Mouse (Mus musculus) kidney, adult 18-20 months (tissue): ENCODE measurements around the gene Prkn.

ENCODE experiments used
- DNase-seq: peaks from one replicate; pipeline ENCODE4 v3.0.0; 2021

Gene Prkn

GRCm38 (mm10) chr17:11765117-11765516, 924.9 kb downstream of the Prkn start:
- no peak for DNase-seq

GRCm38 (mm10) chr17:11765581-11765980, 925.4 kb downstream of the Prkn start:
- DNase-seq: no peak

- no peak for DNase-seq
These were observed 927.1 kb downstream of the Prkn start for GRCm38 (mm10) chr17:11767301-11767700.

DNA sequence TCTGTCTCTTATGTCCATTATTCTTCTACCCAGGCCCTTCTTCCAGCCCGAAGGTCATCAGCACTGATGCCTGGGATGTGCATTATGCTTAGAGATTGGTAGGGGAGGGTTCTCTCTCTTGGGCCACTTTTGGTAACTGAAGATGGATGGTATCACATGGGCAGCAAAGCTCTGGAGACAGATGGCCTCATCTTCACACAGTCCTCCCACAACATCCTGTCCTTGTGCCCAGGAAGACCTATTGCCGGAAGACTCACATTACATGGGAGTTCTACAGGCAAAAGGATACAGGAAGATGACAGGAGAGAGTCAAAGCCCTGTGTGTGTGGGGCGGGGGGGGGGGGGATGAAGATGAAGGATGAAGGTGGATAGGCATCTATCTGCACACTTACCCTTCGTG, 928.2 kb downstream of the Prkn start:
- no peak for DNase-seq

GRCm38 (mm10) chr17:11768971-11769370, 928.8 kb downstream of the Prkn start:
- no peak for DNase-seq

GRCm38 (mm10) chr17:11769513-11769912, 929.3 kb downstream of the Prkn start:
- DNase-seq: no peak

GRCm38 (mm10) chr17:11779547-11779946, 939.4 kb downstream of the Prkn start:
- no peak for DNase-seq

GRCm38 (mm10) chr17:11780005-11780404, 939.8 kb downstream of the Prkn start:
- no peak for DNase-seq

DNA sequence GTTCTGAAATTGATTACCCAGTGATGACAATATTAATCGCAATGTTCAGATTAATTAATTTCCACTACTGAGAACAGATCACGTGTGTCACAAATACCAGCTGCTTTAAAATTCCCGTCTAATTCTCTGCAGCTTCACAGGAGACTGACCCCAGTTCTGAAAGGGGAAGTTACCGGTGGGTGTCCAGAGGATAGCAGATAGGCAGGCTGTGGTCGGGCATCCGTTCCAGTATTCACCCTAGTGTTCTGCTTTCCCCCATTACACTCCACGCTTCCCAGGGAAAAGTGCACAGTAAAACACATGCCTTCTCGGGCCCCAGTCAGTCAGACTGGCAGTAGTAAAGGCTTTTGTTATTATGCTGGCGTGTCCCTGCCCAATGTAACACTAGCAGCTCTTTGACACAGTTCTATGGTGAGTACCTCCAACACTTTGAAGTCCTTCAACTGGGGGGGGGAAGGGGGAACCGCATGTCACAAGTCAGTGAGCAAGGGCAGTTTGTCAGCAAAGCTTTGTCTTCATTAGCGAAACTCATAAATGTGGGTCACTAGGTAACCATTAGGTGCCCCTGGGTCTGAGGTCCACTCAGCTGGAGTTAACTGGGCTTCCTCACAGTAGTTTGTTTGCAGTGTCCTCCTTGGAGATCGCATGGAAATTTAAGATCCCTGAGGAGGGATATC, 940.8 kb downstream of the Prkn start:
- peak; percentile 20 for DNase-seq

DNA sequence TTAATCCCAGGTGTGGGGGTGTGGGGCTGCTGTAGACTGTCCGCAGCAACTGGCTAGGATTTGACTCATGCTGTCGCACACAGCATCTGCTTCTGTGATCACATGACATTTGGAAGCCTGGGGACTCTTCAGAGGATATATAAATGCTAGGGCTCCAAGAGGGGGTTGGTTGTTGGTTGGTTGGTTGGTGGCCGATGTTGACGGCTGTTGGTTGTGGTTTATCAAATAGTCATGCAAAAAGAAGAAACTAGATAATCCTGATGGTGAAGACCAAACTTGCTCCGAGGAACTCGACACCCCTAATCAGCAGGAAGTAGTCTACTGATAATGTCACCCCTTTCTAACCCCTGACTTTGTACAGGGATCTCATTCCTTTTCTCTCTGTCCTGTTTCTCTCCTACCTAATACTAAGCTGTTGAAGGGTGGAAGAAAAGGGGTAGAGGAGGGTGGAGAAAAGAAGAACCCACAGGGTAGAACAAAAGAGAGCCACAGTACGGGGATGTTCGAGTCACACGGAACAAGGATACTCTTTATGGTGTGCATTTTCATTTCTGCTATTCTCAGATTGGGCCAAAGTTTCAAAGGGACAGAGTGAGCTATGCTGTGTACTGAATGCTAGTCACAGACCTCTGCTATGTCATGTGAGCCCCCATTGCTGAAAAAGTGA, 948.2 kb downstream of the Prkn start:
- DNase-seq: no peak

DNA sequence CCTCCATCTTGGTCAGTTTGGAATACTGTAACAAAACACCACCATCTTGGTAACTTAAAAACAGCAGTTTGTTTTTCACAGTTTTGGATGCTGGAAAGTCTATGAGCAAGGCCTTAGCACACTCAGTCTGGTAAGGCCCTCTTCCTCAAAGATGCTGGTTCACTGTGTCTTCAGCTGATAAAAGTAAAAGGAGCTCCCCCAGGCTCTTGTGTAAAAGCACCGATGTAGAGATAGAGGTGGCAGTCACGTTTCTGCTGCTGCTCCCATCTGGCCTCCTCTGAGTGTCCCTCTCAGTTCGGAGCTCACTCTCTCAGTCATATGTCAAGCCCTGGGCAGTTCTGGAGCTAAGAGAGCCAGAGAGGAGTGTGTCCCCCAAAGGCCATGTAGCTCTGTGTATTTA, 955.8 kb downstream of the Prkn start:
- DNase-seq: no peak

DNA sequence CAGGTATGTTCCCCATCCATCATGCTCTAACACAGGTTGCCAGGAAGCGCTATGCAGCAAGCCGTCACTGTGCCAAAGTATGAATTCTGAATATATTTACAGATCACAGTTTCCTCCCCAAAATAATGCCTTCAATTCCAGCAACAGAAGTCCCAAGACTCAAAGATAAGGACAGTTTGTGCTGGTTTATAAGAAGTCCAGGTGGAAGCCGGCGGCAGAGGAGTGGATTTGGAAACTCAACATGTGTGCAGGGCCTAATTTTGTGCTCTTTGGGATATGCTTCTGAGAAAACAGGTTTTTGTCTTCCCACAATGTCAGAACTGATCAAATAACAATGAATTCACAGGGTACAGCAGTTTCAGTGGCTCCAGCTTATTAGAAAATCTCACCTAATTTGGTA, 961.0 kb downstream of the Prkn start:
- no peak for DNase-seq

GRCm38 (mm10) chr17:11807280-11807679, 967.1 kb downstream of the Prkn start:
- no peak for DNase-seq

GRCm38 (mm10) chr17:11817886-11818285, 977.7 kb downstream of the Prkn start:
- DNase-seq: no peak

DNA sequence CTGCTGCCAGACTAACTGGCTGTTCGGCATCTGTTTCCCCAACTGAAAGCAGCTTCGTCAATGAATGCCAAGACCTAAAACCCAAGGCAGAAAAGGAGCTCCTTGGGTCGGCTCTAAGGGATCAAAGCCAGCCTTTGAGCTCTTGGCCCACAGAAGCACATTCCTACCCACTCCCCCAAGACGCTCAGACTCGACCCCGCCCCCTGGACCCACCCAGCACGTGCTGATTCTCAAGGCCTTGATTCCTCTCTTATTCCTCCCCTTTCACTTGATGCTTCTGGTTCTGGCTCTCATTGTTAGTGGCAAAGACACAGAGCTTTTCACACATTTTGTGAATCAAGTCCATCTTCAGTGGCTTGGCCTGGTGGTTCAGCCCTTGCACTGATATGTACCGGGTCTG, 979.3 kb downstream of the Prkn start:
- DNase-seq: no peak

DNA sequence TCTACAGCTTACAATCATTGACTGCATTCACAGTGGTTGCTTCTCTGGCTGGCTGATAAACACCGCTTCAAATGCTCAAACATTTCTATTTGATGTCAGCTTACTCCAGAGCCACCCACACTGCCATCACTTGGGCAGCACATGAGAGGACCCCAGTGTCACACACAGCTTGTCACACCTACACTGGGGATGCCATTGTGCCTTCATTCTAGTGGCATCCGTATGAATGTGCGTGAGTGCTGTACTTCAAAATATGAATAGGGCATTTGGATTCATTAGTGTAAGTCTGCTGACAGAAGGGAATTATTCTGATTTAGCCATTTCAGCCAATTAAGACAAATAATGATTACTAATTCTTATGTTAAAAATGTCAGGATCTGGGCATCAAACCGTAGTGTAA, 980.6 kb downstream of the Prkn start:
- no peak for DNase-seq

DNA sequence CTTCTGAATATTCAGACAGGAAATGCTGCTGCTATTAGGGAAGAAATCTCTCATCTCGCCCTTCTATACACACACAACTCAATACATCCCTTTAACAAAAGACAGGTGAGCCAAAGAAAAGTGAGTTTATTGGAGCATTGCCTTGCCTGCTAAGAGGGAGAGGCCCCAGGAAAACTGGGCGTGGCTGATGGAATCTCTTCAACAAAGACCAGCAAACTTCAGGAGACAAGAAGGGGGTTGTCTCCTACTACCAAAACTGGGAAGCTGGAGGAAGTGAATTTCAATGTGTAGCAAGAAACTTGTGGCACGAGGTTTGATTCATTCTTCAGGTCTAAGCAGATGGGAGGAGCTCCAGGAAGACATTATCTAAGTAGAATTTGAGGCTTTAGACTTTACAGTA, 989.3 kb downstream of the Prkn start:
- no peak for DNase-seq

DNA sequence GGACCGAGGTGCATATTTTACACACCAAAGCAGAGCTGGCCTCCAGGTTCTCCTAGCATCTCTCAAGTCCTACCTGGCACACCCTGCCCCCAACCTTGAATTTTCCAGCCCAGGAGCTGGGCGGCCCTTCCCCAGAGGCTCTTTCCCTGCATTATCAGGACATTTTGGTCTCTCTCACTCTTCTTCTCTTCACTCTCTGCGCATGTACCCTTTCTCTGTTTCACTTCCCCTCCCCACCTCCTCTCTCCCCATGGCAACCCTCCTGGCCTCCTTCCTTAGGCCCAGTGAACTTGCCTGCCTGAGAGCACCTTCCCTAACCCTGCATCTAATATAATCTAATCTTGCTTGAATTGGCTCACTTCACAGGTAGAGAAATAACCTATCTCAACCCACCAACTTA, 996.9 kb downstream of the Prkn start:
- DNase-seq: no peak

- no peak for DNase-seq
These were observed 1004.3 kb downstream of the Prkn start for GRCm38 (mm10) chr17:11844436-11844835.

- no peak for DNase-seq
These were observed 1004.8 kb downstream of the Prkn start for GRCm38 (mm10) chr17:11844989-11845388.

GRCm38 (mm10) chr17:11845506-11845905, 1005.3 kb downstream of the Prkn start:
- DNase-seq: no peak

DNA sequence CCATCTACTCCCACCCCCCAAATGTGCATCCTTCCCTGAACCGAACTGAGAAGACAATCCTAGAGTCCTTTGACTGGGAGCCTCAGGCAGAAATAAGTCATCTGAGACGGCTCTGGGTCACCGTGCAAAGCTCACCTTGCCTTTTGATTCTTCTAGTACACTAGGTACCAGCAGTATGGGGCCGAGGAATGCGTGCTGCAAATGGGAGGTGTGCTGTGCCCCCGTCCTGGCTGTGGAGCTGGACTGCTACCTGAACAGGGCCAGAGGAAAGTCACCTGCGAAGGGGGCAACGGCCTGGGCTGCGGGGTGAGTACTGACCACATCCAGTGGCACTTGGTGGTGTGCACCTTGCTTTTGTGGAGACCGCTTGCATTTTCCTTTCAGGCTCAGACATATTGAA, 1014.4 kb downstream of the Prkn start:
- DNase-seq: peak; percentile 34

DNA sequence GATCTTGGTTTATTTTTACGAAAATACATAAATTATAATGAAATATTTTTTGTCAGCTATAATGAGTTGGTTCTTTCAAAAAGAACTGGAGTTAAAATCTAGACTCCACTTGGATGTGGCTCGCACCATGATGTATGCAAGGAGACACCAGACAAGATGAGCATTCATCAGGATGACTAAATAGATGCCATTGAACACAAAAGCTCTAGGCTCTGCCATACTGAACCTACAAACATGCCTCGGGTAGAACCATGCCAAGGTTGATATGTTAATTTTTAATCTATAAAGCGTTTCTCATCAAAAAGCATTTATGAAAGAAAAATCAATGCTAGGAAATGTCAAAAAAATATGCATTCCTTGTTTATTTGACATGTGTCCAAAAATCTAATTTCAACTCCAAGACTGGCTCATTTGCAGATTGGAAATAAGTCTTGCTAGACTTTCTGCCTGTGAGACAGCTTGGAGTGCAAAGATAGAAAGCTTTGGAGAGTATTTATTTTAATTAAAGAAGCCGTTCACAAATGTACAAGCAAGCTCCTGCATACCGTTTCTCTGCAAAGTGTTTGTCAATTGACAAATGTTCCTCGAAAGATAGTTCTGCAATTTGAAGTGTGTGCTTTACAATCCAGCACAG, 1018.7 kb downstream of the Prkn start:
- DNase-seq: no peak

DNA sequence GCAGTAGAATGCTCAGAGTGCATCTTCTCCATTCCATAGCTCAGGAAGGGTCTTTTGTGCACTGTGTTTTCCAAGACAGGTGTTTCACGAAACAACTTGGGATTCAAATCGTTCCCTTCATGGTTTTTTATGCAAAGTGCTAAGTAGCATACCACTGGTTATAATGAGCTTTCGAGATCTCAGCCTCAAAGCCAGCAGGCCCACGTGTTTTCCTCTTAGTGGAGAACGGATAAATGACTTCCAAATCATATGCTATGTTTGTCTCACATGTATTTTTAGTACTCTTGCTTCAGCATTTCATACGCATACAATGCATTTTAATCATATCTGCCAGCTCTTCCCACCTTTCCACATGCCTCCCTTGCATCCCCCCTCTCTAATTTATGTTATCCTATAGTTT, 1021.0 kb downstream of the Prkn start:
- DNase-seq: no peak
